Mouse (Mus musculus): Measurements from ENCODE around the gene Prkca.

Gene Prkca

DNA sequence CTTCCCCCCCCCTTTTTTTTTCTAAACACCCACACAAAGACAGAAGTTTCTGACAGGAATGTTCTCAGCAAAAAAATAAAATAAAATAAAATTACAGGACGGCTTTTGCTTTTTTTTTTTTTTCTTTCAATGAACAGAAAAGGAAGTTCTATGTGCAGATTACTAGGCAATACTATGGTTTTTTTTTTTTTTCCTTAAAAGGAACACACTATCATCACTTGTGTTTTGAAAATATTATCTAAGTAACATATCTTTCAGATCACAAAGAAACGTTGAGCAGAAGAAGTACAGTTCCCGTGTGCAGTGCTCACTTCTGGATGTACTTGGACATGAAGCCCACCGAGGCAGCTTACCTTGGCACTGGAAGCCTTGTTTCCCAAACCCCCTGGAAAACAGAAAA is 3.4 kb downstream of the Prkca start:
- DNase-seq (ENCODE audit: low spot score): no peak

- DNase-seq (ENCODE audit: low spot score): peak; percentile 81
Observed at GRCm38 (mm10) chr11:108336445-108336844, 7.3 kb downstream of the Prkca start.

DNA sequence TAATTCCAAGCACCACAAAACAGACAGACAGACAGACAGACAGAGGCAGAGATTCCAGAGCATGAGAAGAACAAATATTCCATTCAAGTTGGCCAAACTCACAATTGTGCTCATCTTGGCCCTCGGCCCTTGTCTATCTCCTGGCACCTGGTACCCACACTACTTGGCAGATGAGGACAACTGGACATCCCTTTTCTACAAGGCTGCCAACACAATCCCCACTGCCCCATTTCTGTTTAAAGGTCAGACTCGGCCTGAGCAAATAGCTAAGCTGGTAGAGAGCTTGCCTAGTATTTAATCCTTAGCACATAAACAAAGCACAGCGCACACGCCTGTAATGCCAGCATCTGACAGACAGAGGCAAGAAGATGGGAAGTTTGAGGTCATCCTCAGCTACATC is 8.2 kb downstream of the Prkca start:
- DNase-seq (ENCODE audit: low spot score): peak; percentile 43

GRCm38 (mm10) chr11:108334658-108335057 is 9.1 kb downstream of the Prkca start:
- no peak for DNase-seq (ENCODE audit: low spot score)

GRCm38 (mm10) chr11:108333583-108334379 is 9.9 kb downstream of the Prkca start:
- DNase-seq (ENCODE audit: low spot score): no peak

- no peak for DNase-seq (ENCODE audit: low spot score)
Observed at GRCm38 (mm10) chr11:108333006-108333405, 10.7 kb downstream of the Prkca start.

DNA sequence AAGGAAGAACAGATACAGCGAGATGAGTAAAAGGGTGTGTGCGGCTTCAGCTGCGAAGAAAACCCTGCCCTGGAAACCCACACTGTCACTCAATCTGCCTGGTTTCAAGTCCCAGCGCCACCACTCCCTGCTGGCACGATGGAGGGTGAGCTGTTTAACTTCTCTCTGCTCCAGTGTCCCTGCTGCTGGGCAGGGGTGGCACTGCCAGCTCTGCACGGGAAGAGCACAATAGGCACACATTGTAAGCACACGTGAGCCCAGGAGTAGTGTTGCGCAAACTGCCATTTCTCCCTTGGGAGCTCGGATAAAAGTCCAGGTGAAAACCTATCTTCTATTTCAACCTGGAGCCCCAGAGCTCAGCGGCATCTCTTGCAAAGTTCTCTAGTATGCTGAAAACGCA is 12.9 kb downstream of the Prkca start:
- DNase-seq (ENCODE audit: low spot score): no peak

DNA sequence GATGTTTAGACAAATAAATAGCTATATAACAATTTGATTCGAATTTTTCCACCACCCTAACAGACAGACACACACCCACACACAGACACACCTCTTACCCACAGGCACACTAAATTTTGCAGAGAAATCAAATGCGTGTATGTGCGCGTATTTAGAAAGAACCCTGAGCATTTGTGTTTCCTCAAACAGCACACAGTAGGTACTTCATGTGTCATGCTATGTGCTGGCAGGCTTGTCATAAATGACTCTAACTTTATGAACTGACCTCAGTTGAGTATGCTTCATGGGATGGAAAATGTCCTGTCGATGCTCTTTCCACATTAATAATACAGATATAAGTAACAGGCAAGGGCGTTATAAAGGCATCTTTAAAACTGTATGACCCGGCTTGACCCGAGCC is 17.8 kb downstream of the Prkca start:
- no peak for DNase-seq (ENCODE audit: low spot score)

DNA sequence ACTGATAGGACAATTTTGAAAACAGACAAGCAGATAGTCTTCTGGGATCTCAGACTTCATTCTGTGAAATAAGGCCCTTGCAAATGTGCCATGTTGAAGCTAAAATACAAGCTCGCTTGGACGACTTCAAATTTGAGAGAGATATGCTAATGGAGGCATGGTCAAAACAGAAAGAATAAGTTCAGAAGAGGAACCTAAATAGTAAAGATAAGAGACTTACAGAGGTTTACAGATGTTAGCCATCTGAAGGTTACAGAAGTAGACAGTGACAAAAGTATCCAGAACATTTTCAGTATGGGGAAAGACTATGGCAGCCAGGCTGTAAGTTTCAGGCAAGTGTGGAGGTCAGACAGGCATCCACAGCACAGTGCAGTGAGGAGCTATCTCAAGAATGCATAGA is 21.6 kb downstream of the Prkca start:
- DNase-seq (ENCODE audit: low spot score): no peak

DNA sequence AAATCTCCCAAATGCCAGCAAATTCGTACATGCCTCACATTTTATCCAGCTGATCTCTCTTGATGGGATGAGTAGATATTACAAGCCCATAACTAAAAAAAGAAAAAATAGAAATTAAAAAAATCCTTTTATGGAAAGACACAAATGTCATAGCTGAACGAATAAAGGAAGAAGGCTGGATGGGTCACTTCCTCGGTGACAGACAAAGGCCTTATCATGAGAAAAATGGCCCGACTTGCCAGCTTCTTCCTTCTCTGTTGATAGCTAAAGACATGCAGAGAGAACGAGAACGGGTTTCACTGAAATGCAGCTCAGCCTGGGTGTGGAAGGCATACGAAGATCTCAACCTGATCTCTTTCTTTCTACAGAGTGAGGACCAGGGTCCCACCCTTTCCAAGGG is 23.2 kb downstream of the Prkca start:
- DNase-seq (ENCODE audit: low spot score): no peak

DNA sequence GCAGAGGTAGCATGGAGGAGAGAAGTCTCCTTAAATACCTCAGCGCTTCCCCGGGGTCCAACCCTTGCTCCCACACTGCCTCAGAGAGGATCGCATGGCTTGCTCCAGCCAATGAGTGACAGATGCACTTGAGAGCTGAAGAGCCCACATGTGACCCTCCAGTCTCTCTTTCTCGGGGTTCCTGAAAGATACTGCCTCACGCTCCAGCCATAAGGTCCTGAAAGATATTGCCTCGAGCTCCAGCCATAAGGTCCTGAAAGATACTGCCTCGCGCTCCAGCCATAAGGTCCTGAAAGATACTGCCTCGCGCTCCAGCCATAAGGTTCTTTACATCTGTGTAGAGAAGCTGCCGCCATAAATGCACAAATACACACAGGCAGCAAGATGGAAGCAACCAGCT is 24.6 kb downstream of the Prkca start:
- DNase-seq (ENCODE audit: low spot score): no peak

DNA sequence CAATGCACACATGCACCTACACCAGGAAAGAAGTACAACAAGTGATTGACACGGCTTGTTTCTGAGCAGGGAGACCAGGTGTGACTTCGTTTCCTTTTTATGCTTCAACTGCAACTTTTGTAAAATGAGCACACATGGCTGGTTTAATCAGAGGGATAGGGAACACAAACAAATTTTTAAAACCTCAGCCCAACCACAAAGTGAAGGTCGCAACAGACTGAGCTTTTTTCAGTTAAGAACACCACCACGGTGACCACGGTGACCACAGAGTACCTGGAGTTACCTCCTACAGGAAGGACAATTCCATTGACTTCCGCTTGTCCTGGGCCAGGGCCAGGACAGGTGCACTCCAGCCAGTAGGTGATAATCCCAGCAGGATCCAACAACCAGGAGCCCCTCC is 25.9 kb downstream of the Prkca start:
- DNase-seq (ENCODE audit: low spot score): no peak

DNA sequence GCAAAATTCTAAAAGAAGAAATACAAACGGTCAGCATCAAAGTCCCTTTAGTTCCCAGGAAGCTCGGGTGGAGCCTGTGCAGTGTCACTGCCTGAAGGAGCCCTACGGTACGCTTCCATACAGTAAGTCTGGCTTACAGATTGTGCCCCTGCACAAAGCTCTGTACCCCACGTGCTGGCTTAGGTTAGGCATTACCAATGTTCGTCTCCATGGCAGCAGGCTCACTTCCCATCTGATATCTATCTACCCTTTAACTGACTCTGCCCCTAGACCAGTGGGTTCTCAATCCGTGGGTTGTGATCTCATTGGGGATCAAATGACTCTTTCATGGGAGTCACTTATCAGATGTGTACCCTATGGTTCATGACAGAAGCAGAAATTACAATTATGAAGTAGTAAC is 28.0 kb downstream of the Prkca start:
- no peak for DNase-seq (ENCODE audit: low spot score)

- no peak for DNase-seq (ENCODE audit: low spot score)
Observed at GRCm38 (mm10) chr11:108312516-108312915, 31.2 kb downstream of the Prkca start.

DNA sequence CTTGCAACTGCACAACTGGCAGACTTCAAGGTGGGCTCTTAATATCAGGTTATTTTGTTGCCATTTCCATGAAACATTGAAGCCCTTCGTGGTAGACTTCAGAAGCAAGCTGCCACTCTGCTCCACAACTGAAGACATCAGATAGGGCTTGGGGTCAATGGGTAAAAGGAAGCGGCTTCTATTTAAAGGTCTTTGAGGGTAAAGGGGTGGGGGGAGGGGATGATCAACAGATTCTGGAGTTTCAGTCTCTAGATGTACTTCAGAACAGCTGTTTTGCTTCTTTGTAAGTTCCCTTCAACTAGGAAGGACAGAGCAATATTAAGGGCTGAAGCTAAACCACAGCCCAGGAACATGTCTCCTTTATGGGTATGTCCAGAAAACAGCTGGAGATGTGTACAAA is 31.8 kb downstream of the Prkca start:
- DNase-seq (ENCODE audit: low spot score): no peak

- DNase-seq (ENCODE audit: low spot score): no peak
Observed at GRCm38 (mm10) chr11:108309791-108310190, 33.9 kb downstream of the Prkca start.

DNA sequence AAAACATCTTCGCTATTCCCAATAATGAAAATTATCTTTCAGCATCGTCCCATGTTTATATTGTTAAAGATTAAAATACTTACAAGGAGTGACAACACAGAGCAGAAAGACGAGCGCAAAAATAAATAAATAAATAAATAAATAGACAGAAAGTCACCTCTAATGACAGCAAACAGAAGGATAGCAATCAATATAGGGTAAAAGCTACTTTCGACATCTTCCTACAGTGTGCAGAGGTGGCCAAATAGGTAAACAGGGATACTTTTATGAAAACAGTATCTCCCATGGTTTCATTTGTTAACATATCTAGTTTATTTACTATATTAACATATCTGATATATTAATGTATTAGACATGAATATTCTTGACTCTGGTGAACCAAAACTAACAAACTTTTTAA is 35.5 kb downstream of the Prkca start:
- no peak for DNase-seq (ENCODE audit: low spot score)

DNA sequence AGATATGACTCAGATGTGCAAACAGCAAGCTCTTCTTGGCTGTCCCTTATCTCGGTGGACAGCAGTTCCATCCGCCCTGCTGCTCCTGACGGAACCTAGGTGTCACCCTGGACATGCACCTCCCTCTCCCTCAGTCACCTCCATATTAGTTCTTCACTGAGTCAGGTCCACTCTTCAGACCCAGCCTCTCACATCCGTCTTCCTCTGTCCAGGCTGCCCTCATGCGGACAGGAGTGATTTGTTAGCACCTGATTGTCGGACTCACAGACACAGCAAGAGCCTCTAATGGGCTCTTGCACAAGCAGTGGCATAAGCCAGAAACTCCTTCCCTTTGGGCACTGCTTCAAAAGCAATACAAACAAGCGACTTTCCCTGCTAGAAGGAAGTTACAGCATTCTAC is 36.5 kb downstream of the Prkca start:
- peak; percentile 52 for DNase-seq (ENCODE audit: low spot score)

DNA sequence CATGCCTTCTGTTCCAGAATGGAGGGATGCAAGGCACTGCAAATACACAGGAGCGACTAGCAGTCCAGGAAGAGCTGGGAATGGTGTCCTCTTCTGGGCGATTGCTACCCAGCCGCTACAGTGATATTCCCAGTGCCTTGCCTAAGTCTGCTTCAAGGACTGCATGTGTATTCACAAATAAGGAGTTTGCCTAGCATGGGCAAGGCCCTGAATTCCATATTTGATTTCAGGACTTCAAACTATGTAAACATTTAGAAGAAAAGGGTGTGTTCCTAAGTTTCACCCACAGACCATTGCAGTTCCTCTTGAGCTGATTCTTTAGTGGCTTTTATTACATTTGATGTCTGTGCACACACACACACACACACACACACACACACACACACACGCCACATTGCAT is 39.9 kb downstream of the Prkca start:
- no peak for DNase-seq (ENCODE audit: low spot score)

DNA sequence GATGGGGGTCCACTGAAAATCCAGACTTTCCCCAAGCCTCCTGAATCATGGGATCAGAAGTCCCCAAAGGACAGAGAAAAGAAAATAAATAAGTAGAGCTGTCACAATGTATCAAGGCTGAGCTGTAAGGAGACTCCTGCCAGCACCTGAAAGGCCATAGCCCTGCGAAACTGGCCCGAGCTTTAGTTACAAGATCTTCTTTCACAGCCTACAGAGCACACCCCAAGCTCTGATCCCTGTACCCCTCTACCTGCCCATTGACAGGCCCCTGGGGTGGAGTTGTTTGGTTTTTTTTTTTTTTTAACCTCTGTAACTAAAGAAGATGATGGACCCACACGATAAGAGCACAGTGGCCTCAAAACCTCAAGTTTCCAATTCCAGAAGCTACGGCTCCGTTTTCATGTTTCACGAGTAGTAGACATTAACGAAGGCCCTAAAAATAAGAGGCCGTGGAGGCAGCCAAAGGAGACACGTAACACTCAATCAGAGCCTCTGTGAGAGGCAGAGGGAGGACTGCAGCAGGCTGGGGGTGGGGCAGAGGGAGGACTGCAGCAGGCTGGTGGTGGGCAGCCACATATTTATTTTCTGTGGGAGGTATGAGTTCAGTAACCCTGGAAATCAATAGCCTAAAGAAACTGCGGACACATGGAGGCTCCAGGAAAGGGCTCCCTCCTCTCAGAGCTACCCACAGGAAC is 41.8 kb downstream of the Prkca start:
- DNase-seq (ENCODE audit: low spot score): no peak

DNA sequence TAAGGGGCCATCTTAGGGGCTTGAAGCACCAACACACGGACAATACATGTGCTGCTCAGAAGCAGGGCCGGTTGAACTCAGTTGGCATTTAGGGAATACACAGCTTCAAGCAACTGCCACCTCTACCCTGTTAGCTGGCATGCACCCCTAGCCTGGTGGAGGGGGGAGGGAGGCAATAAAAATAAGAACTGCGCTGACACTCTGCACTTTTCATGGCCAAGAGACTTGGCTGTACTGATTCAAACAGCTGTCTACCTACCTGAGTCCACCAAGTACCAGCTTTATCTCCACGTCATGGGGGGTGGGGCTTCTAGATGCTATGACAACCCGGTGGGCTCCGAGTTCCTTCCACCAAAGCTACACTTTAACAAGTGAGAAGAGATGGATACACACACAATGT is 42.7 kb downstream of the Prkca start:
- DNase-seq (ENCODE audit: low spot score): no peak

DNA sequence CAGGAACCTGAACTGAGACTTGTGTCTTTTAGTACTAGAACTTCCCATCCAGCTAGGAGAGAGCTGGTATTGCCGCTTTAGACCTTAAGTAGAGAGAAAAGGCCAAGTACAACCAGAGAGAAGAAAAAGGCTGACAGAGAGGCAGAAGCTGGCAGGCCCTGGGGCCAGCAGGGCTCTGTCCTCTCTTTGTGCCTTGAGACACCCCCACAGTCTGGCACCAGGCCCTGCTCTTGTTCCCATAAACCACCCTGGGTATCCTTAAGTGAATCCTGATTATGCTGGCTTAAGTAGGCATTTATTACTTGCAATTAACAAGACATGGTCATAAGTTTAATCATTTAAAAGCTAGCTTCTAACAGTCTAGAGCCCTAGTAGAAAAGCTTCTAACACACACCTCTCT is 43.3 kb downstream of the Prkca start:
- DNase-seq (ENCODE audit: low spot score): peak; percentile 52

- no peak for DNase-seq (ENCODE audit: low spot score)
Observed at GRCm38 (mm10) chr11:108299913-108300312, 43.8 kb downstream of the Prkca start.

DNA sequence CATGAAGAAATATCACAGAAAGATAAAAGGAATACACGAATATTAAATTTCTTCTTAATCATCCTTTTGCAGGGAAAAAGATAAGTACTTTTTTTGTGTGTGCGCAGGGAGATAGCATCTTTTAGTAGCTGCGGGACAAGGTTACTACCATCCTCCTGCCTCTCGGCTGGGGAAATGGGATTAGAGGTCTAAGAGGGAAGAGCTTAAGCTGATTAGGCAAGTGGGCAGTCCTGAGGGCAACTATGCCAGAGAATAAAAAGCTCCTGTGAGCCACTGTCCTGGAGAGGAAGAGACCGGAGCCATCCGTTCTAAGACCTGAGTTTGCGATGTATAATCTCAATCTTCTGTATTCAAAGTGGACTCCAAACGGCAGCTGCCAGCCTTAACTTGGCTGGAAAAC is 45.8 kb downstream of the Prkca start:
- DNase-seq (ENCODE audit: low spot score): no peak

Measured in adipocyte (in vitro differentiated cells).